Mouse (Mus musculus) kidney, adult 9 months (tissue): ENCODE results near the gene Olfr539.
A peak's percentile ranks its signal among the peaks of the same experiment; 100 is the strongest.
"Not testable (repeated sequence)": the region's sequence is repeated elsewhere in the genome, so short reads cannot be mapped to it uniquely, and the experiment has no call there.

Experiments
- DNase-seq: peaks from one replicate; pipeline ENCODE4 v3.0.0; 2022

Gene Olfr539

GRCm38 (mm10) chr7:140659630-140660029 is at the start of gene Olfr539:
Gene Olfr539 (plus strand): TSS chr7:140659930.
- DNase-seq: no peak

- not testable (repeated sequence) for DNase-seq
These were observed 31.1 kb upstream of the Olfr539 start, which contains the start of gene Olfr61 for GRCm38 (mm10) chr7:140628670-140629069. Gene Olfr61 (plus strand): TSS chr7:140628970.

GRCm38 (mm10) chr7:140630559-140630958 is 29.2 kb upstream of the Olfr539 start:
- no peak for DNase-seq

GRCm38 (mm10) chr7:140646152-140646551 is 13.6 kb upstream of the Olfr539 start, which contains the start of gene Olfr53:
Gene Olfr53 (plus strand): TSS chr7:140646452.
- no peak for DNase-seq

- DNase-seq: not testable (repeated sequence)
These were observed 11.0 kb downstream of the Olfr539 start for GRCm38 (mm10) chr7:140670693-140671092.

GRCm38 (mm10) chr7:140675863-140676262 is 16.1 kb downstream of the Olfr539 start:
- no peak for DNase-seq

DNA sequence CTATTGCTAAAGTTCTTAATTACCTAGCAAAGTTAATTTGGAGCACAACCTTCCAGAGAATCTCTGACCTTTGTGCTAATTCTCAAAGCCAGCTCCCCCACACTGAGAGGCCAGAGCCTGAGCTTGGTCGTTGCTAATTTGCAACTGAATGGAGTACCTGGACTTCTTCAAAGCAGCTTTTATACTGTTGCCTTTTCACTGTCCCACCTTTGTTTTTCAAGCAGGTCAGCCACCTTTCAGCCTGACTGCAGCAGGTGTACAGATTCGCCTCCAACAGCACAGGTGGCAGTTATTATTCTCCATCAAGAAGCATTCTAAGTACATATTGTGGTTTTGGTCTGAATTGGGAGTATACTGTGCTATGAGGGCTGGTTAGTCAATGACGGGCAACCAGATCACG is 19.9 kb downstream of the Olfr539 start:
- peak; percentile 33 for DNase-seq

- DNase-seq: no peak
These were observed 21.9 kb downstream of the Olfr539 start, which contains the start of gene Olfr45 for GRCm38 (mm10) chr7:140681651-140682050. Gene Olfr45 (plus strand): TSS chr7:140681951.

DNA sequence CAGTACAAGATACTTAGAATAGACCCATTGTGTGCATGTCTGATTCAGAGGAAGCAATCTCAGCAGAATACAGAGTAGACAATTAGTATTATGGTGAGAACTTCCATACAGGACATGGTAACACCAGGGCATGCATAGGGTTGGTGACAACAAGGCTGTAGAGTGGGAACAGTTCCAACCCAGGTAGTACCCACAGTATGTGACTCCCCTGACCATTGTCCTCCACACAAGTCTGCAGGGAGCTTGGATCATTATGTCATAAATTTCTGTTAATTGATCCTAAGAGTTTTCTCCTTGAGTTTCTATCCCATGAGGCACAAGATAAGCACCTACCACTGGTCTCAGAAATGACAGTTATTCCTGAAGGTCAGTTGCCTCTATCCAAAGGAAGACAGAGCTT is 37.2 kb downstream of the Olfr539 start, which contains the start of gene Olfr541:
Gene Olfr541, plus strand, starts transcription at position 301 of the 400 bp plus-strand sequence.
- no peak for DNase-seq

DNA sequence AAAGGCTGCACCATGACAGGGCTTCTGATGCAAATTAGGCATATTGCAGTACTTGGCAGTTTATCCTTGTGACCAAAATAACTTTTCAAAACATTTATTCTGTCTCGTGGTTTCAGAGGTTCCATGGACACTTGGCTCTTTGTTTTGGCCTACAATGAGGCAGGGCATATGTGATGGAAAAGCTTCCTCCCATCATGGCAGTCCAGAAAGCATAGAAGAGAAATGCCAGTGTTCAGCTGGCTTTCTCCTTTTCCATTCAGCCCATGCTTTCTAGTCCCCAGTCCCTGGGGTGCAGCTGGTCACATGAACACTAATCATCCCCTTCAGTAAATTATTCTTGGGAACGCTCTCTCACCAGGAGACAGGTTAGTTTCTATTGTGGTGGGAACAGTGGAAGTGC is 46.6 kb downstream of the Olfr539 start:
- no peak for DNase-seq

DNA sequence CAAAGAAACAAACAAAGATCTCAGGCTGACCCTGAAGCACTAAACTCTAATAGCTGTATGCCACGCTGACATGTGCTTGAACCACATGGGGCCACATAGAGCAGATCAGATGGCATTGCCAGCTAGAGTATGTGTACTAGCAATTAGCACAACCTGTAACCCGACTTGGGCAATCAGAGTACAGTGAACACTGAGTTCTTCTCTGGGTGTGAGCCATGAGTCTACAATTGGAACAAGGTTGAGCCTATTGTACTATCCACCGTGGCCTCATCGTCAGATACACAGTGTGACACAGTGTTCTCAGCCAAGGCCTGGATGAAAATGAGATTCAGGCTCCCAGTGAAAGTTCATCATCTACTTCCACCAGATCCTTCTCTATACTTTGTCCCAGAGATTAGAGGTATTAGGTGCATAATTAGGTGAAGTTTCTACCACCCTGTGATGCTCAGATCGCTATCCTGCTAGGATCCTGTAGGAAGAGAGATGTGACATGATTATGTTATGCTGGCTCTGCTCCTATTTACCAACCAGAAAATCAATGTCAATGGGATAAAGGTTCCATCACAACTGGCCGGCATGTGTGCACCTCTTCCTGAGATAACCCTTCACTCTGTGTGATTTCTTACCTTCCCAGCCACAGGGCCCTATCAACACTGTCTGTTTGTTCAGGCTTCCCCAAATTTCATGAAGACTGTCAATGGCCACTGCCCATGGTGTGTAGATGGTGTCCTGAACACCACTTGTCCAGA is 48.0 kb downstream of the Olfr539 start:
- no peak for DNase-seq

DNA sequence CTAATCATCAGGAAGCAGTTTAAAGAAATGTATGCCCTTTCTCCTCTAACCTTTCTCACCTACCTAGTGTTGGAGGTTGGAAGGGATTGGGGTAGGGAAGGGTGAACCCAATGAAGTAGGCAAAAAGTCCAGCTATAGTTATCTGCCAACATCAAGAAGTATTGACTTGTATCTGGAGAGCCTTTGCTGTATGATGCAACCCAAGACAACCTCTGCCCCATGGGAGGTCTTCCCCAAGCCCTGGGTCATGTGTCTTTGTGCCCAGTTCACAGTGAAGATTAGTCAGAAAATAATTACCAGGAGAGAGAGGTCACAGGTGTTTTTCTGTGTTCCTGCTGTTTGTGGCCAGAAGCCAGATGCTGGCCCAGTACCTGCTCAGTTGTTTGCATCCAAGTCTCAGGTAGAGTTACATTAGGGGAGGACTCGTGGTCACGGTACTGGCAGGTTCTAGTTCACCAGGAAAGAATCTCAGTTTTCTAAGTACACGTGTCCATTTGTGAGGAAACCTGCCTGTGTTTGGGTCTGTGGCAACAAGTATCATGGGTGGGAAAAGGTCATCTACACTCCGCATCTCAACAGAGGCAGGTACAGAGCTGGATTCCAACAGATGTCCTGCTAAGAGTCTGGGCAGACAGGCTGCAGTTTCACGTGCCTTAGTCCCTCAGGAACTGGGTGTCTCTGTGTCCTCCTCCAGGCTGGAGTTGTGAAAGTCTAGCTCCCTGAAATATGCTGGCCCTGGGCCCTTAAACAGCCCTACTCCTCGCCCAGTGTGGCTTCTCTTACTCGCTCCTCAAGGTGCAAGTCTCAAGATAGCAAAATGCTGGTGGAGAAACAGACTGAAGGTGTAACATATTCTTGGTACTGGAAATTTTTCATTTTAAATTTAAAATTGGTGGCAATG is 57.7 kb downstream of the Olfr539 start:
- DNase-seq: peak; percentile 21

DNA sequence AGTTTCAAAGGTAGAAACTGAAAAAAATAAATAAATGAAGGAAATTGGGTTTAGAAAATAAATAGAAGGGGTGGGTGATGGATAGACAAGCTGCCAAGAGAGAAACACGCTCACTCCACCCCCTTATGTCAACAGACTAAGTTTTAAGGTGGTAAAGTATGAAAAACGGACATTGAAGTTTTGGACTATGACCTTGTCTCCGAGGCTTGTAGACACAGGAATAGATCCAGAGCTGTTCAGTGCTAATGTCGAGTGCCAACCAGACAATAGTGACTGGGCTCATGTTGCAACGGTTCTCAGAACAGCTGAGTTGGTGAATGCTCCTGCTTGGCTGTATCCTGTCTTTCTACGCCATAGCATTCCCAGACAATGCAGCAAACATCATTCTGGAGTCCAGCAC is 61.4 kb downstream of the Olfr539 start:
- peak; percentile 58 for DNase-seq

DNA sequence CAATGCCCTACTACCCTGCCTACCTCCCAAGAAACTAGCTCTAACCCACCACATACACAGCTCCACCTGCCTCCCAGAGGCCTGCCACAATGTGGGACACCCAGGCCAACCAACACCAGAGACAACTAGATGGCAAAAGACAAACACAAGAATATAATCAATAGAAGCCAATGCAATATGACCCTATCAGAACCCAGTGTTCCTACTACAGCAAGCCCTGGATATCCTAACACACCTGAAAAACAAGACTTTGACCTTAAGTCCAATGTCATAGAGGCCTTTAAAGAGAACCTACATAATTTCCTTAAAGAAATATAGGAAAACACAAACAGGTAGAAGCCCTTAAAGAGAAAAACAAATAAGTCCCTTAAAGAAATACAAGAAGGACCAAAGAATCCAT is 65.8 kb downstream of the Olfr539 start:
- DNase-seq: no peak
